Mouse (Mus musculus) limb, embryonic 13.5 days (tissue): ENCODE results near the gene Pla2g15. TPM values are rescaled to one million over a fixed set of nuclear protein-coding genes. Genes with fewer than 3 reads are reported as not detected.

Experiments
- ATAC-seq: fragments of 200-750 bp; cut with Nextera tagmentation; 2 replicates; pipeline ENCODE4 v1.8.0; 2017; ENCODE audit warnings: low read depth, moderate number of reproducible peaks, moderate TSS enrichment; ENCODE audit not compliant: low FRiP score
- H3K27ac ChIP-seq: fragments of 300-500 bp; sonication (generic); 2 replicates; pipeline ENCODE4 v1.5.1; 2015; ENCODE audit warnings: inconsistent platforms, mild to moderate bottlenecking, moderate library complexity
- H3K27me3 ChIP-seq: fragments of 300-500 bp; sonication (generic); 2 replicates; pipeline ENCODE4 v1.6.1; 2015; ENCODE audit warnings: mild to moderate bottlenecking, inconsistent platforms
- H3K36me3 ChIP-seq: fragments of 300-500 bp; sonication (generic); 2 replicates; pipeline ENCODE4 v1.6.1; 2015; ENCODE audit warnings: inconsistent platforms, mild to moderate bottlenecking, moderate library complexity
- H3K4me1 ChIP-seq: fragments of 300-500 bp; sonication (generic); 2 replicates; pipeline ENCODE4 v1.6.1; 2015; ENCODE audit warnings: inconsistent platforms
- H3K4me2 ChIP-seq: fragments of 300-500 bp; sonication (generic); replicated peaks from 2 replicates; pipeline ENCODE4 v1.6.1; 2015; ENCODE audit warnings: inconsistent platforms, mild to moderate bottlenecking, moderate library complexity
- H3K4me3 ChIP-seq: fragments of 300-500 bp; sonication (generic); 2 replicates; pipeline ENCODE4 v1.5.1; 2015; ENCODE audit warnings: moderate library complexity, mild to moderate bottlenecking, inconsistent platforms
- H3K9ac ChIP-seq: fragments of 300-500 bp; sonication (generic); 2 replicates; pipeline ENCODE4 v1.6.1; 2015; ENCODE audit warnings: mild to moderate bottlenecking, inconsistent platforms
- H3K9me3 ChIP-seq: fragments of 300-500 bp; sonication (generic); 2 replicates; pipeline ENCODE4 v1.6.1; 2016; ENCODE audit warnings: inconsistent platforms
- WGBS: fragments of 180-500 bp; shearing (Covaris S2); methylation state at CpG from one replicate; pipeline ENCODE4 v1.1.7; 2015; 5-methylcytosine and 5-hydroxymethylcytosine counted together
- polyA plus RNA-seq: library from polyadenylated mRNA; unstranded; fragments of >200 nt; fragmentation: Nextera tagmentation; extraction: Ambion mirVana; gene quantifications from 2 replicates; pipeline ENCODE4 v1.2.1, GENCODE M21; 2015

The Pla2g15 gene
- polyA plus RNA-seq, 1 experiment from 2014 or later, result 19.6 TPM

DNA sequence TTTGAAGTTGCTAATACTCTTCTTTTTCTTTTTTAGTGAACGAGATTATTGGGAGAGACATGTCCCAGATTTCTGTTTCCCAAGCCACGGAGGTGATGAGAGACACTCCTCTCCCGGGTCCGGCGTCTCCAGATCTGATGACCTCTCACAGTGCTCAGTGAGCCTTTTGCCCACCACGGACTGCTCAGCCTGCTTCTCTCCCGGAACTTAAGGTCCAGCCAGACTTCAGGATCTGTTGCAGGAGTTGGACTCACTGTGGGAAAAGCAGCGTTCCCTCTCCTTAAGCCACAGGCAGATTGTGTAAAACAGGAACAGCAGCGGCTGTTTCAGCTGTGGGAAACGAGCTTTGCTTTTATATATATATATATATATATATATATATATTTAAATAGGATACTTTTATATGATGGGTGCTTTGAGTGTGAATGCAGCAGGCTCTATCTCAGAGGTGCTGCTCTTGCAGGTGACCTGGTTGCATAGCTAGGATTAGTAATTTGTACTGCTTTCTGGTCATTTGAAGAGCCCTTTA lies 22.3 kb upstream of the Pla2g15 start:
- Histone ChIP-seq H3K27me3 (peaks cover 12% of the 10 kb centered on the region), H3K9ac (no peak overlapping the region), H3K27ac (no peak overlapping the region), H3K4me1 (no peaks in the 10 kb centered on the region), H3K36me3 (peaks cover 66% of the 10 kb centered on the region), H3K9me3 (no peaks in the 10 kb centered on the region), H3K4me3 (no peak overlapping the region), H3K4me2 (no peak overlapping the region)
- ATAC-seq, result no peak
- 90% methylated on average over 10 of the region's 10 CpGs for WGBS

DNA sequence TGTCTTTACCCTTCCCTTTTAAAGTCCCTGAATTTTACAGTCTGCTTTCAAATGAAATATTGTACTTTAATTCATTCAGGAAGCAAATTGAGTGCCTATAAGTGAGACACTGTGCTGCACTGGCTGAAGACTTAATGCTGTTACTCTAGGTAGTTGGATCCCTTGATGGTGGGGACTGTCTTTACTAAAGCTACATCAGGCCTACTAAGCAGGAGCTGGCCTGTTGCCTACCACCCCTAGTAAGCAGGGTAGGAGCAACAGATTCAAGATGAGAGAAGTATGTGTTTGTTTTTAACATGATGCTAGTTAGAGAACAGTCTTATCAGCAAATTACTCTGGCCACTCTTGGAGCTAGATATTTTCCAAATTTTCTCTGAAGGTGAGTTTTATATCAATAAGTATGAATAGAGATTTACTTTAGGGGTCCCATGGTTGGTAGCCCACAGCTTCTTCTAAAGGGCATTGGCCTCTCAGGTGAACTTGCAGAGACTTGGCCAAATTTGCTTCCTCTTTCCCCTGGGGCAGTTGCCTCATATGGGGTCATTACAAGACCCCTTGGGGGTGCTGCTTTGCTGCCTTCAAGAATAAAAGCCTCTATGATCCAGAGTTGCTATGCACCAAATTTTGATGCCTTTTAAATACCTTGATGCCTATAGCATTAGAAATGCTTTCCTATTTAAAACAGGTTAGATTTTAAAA lies 20.8 kb upstream of the Pla2g15 start:
- H3K27ac ChIP-seq, result no peak overlapping the region
- no peak overlapping the region for H3K4me3 ChIP-seq
- H3K27me3 ChIP-seq, result peaks cover 26% of the 10 kb centered on the region
- no peak for ATAC-seq
- no peaks in the 10 kb centered on the region for H3K9me3 ChIP-seq
- peaks cover 63% of the 10 kb centered on the region for H3K36me3 ChIP-seq
- 0 out of 2 replicates have a peak, but pooled peaks cover 1% of the 10 kb centered on the region for H3K4me1 ChIP-seq
- H3K4me2 ChIP-seq, result no peak overlapping the region
- no peak overlapping the region for H3K9ac ChIP-seq

DNA sequence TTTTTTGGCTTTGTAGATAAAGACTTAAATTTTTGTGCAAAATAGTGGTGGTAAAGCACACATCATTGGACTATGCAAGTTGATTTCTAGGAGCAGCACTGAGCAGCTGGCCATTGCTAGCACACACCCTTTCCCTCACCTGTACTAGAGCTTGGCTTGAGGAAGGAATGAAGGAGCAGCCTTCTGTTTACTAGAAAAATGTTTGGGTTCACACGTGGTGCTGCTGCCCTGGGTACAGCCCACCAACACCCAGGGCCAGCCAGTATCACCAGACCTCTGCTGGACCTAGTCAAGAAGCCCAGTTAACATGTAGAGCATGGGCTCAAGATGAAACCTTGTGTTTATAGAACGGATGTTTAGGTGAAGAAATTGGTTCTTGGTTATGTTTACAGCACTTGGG lies 20.2 kb upstream of the Pla2g15 start:
- H3K27me3 ChIP-seq, result peaks cover 32% of the 10 kb centered on the region
- H3K4me3 ChIP-seq, result no peak overlapping the region
- no peak overlapping the region for H3K27ac ChIP-seq
- WGBS, result 84% methylated on average over 2 of the region's 2 CpGs
- no peaks in the 10 kb centered on the region for H3K9me3 ChIP-seq
- H3K36me3 ChIP-seq, result peaks cover 63% of the 10 kb centered on the region
- no peak overlapping the region for H3K9ac ChIP-seq
- no peak overlapping the region for H3K4me2 ChIP-seq
- H3K4me1 ChIP-seq, result peaks cover 7% of the 10 kb centered on the region; the same call in 1 of the 2 replicates
- ATAC-seq, result no peak

DNA sequence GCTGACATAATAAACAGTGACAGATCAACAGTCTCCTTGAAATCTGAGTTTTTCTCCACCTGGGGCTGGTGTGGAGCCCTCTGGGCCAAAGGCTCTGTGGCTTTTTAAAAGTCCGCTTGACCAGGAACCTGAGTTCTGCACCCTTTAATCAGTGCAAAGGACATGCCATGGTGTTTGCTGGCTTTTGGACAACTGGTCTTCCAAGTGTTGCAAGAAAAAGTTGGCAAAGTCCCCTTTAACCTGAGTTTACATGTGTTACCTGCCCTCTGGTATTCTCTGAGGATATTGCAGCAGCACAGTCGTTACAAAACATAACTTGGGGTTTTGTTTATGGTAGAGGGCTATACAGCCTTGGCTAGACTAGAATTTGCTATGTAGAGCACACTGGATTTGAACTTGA lies 19.7 kb upstream of the Pla2g15 start:
- H3K4me1 ChIP-seq, result peaks cover 11% of the 10 kb centered on the region; the same call in 1 of the 2 replicates
- no peaks in the 10 kb centered on the region for H3K9me3 ChIP-seq
- H3K27me3 ChIP-seq, result peaks cover 38% of the 10 kb centered on the region
- no peak overlapping the region for H3K9ac ChIP-seq
- H3K4me2 ChIP-seq, result no peak overlapping the region
- H3K27ac ChIP-seq, result no peak overlapping the region
- WGBS, result 83% methylated on average over 2 of the region's 2 CpGs
- H3K4me3 ChIP-seq, result no peak overlapping the region
- H3K36me3 ChIP-seq, result peaks cover 63% of the 10 kb centered on the region
- no peak for ATAC-seq

DNA sequence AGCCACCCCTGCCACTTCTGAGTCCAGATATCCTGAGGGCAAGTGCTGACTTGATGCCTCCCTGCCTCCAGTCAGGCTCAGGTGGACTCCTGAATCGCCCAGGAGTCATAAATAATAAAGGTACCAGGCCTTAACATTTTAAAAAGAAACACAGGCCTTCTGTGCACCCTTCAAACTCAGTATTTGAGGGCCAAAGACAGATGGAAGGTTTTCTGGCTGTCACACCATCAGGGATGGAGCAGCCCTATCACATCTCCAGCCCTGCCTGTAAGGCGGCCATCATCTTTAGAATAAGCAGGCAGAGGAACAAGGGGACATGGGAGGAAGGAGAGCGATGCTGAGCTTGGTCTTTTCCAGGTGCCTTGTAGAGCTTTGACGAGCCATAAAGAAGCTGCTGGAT lies 19.2 kb upstream of the Pla2g15 start:
- WGBS, result 87% methylated on average over 4 of the region's 4 CpGs
- Histone ChIP-seq H3K4me2 (no peak overlapping the region), H3K36me3 (peaks cover 63% of the 10 kb centered on the region), H3K4me1 (peaks cover 16% of the 10 kb centered on the region), H3K9ac (no peak overlapping the region), H3K27me3 (peaks cover 43% of the 10 kb centered on the region), H3K4me3 (no peak overlapping the region), H3K9me3 (no peaks in the 10 kb centered on the region), H3K27ac (no peak overlapping the region)
- ATAC-seq, result no peak

DNA sequence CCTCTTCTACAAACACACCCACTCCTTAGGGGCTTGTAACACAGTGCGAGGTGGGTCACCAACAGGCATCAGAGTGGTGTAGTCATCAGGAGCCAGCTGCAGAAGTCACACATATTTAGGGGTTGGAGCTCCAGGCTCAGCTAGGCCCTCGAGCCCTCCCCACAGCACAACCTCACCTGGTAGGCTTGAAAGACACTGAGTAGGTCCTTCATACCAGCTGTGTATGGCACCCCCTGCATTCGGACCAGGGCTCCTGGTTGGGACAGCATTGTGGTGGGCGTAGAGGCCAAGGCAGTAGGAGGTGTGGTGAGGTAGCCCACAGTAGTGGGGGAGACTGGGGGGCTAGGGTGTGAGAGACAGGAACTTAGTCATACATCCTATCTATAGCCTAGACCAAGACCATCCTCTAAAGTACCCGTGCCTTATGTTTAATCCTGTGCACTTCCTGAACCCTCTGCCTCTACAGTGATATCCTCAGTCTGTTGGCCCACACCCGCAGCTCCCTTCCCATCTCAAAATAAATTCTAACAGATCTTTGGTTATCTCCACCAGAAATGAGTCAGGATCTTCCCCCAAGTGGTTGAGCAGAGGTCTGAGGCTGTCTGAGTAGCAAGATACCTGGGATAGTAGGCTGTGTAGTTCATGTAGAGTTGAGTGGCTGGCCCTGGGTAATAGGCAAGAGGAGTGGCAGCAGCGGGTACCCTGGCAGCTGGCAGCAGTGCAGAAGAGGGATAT lies 18.5 kb upstream of the Pla2g15 start:
- peaks cover 21% of the 10 kb centered on the region for H3K4me1 ChIP-seq
- no peak overlapping the region for H3K4me2 ChIP-seq
- WGBS, result 92% methylated on average over 7 of the region's 7 CpGs
- no peak overlapping the region for H3K4me3 ChIP-seq
- no peaks in the 10 kb centered on the region for H3K9me3 ChIP-seq
- H3K27me3 ChIP-seq, result peaks cover 49% of the 10 kb centered on the region
- peaks cover 63% of the 10 kb centered on the region for H3K36me3 ChIP-seq
- ATAC-seq, result no peak
- H3K27ac ChIP-seq, result no peak overlapping the region
- H3K9ac ChIP-seq, result no peak overlapping the region

DNA sequence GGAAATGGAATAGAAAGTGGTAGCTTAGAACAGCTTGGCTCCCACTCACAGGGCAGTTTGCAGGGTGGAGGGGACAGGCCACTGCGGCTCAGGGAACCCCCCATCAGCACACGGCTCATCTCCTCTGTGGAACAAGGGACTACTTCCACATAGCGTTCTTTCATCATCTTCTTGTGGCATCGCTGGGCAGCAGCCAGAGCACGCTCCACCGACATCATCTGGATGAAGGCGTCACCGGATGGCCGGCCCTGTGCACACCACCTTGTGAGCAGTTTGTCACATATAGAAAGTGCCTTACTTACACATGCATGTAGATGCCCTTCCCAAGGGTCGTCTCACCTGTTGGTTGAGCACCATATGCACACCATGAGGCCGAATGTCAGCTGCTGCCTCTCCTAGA lies 17.8 kb upstream of the Pla2g15 start:
- ATAC-seq, result no peak
- Histone ChIP-seq H3K36me3 (peaks cover 56% of the 10 kb centered on the region), H3K9ac (no peak overlapping the region), H3K27me3 (peaks cover 56% of the 10 kb centered on the region), H3K4me1 (peaks cover 28% of the 10 kb centered on the region), H3K27ac (no peak overlapping the region), H3K4me2 (no peak overlapping the region), H3K4me3 (no peak overlapping the region), H3K9me3 (no peaks in the 10 kb centered on the region)
- 93% methylated on average over 11 of the region's 11 CpGs for WGBS

DNA sequence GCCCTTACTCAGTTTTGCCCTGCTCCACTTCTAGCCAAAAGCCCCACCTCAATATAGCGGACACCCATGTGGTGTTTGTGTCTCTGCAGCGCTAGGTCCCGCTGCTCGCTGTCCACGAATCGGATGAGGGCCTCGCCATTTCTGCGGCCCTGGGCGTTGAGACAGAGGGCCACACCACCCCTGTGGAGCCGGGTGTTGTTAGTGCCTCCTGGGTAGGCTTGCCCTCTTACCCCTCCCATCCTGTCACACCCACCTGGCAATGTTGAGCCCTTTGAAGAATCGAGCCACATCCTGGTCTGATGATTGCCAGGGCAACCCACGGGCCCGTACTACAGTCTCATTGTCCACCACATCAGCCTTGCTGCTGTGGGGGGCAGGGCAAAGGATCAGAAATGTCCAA lies 16.7 kb upstream of the Pla2g15 start:
- no peak overlapping the region for H3K9ac ChIP-seq
- H3K4me3 ChIP-seq, result no peak overlapping the region
- WGBS, result 59% methylated on average over 13 of the region's 13 CpGs
- peaks cover 61% of the 10 kb centered on the region for H3K27me3 ChIP-seq
- peaks cover 44% of the 10 kb centered on the region for H3K36me3 ChIP-seq
- H3K27ac ChIP-seq, result no peak overlapping the region
- no peak overlapping the region for H3K4me2 ChIP-seq
- H3K4me1 ChIP-seq, result peaks cover 35% of the 10 kb centered on the region
- no peak for ATAC-seq
- H3K9me3 ChIP-seq, result no peaks in the 10 kb centered on the region

DNA sequence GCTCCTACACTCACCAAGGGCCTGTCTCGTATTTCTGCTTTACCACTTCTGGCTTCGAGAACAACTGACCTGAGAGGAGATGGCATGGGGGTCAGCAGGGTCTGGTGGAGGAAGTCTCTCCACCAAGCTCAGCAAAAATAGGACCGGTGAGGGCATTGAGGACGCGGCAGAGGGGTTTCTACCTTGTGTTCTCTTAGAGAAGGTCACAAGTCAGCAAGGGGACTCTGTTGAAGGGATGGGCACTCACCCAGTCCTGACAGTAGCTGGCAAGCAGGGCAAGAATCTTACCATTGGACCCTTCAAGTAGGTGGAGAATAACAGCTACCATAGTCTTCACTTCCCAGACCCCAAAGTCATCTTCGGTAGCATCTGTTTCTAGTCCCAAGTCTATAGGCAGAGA lies 16.3 kb upstream of the Pla2g15 start:
- Histone ChIP-seq H3K4me3 (no peak overlapping the region), H3K4me2 (0 out of 2 replicates have a peak overlapping the region, but pooled peaks have one; percentile 26), H3K27ac (no peak overlapping the region), H3K9ac (no peak overlapping the region), H3K4me1 (peaks cover 39% of the 10 kb centered on the region), H3K27me3 (peaks cover 65% of the 10 kb centered on the region), H3K9me3 (no peaks in the 10 kb centered on the region), H3K36me3 (peaks cover 40% of the 10 kb centered on the region)
- WGBS, result 67% methylated on average over 6 of the region's 6 CpGs
- ATAC-seq, result no peak

DNA sequence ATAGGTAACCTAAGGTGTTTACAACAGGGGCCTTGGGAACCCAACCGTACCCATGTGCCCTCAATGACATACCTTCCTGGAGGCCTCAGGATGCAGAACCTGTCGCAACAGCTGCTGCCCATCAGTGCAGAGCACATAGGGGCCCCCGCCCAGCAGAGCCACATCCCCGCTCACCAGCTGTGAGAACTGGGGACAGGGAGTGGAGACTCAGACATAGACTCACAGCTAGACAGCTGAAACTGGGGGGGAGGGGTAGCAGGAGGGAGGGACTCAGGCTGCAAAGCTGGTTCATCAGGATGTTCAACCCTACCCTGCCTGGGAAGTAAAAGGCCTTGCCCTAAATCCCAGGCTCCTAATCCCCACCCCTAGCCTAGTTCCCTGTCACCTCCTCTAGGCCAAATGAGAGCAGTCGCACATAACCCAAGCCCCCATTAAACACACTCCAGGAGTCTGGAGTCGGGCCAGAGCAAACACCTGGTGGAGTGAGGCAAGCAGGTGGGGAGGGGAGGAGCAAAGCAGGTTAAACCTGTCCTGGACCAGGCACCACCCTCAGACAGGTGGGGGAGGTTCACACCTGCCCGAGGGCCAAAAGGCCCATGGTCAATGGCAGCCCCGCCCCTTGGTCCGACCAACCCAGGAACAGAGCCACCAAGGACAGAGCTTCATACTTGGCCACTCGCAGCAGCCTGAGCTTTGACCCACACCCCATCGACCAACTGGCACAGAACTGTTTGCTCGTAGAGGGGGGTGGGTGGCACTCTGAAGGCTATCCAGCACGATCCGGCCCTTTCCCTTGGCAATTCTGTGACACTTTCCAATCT lies 15.2 kb upstream of the Pla2g15 start:
- peaks cover 39% of the 10 kb centered on the region for H3K4me1 ChIP-seq
- H3K9ac ChIP-seq, result no peak overlapping the region
- peak overlapping the region; percentile 94 for H3K4me2 ChIP-seq
- peak overlapping the region; percentile 55 for H3K4me3 ChIP-seq
- ATAC-seq, result peak; percentile 39; the same call in 1 of the 2 replicates
- H3K27me3 ChIP-seq, result peaks cover 72% of the 10 kb centered on the region
- no peaks in the 10 kb centered on the region for H3K9me3 ChIP-seq
- H3K27ac ChIP-seq, result no peak overlapping the region
- peaks cover 31% of the 10 kb centered on the region for H3K36me3 ChIP-seq
- WGBS, result 13% methylated on average over 14 of the region's 14 CpGs

DNA sequence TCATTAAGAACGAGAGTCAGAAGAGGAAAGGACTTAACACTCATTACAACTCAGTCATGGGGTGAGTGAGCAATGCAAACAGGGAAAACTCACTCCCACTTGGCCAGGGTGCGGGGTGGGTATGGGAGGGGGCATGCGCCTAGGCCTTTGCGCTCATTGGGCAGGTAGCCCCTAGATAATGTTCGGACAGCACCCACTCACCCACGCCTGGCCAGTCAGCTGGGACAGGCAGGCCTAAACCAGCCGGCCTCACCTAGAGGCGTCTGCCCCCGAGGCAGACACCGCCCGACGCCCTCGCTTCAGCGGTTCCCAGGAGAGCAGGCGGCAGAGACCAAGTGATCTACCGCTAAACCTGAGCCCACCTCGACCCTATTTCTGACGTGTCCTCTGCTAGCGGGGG lies 14.5 kb upstream of the Pla2g15 start:
- H3K27ac ChIP-seq, result no peak overlapping the region; the same call in 1 of the 2 replicates
- H3K4me1 ChIP-seq, result peaks cover 39% of the 10 kb centered on the region
- peak overlapping the region; percentile 55 for H3K4me3 ChIP-seq
- peak overlapping the region; percentile 94 for H3K4me2 ChIP-seq
- peaks cover 77% of the 10 kb centered on the region for H3K27me3 ChIP-seq
- H3K36me3 ChIP-seq, result peaks cover 24% of the 10 kb centered on the region
- WGBS, result 4% methylated on average over 19 of the region's 19 CpGs
- peak overlapping the region; percentile 59; the same call in 1 of the 2 replicates for H3K9ac ChIP-seq
- ATAC-seq, result no peak
- H3K9me3 ChIP-seq, result no peaks in the 10 kb centered on the region
